Mouse (Mus musculus) E14TG2a.4 (cell line): ENCODE measurements at regions not wholly inside any gene's neighbourhood (a gene's known extent, or its start where the extent isn't known, plus 50 kb on each side); places are given as distances from the start of the nearest gene placed in this dataset.

Experiments
- H3K27me3 ChIP-seq: 2 replicates; pipeline ENCODE4 v1.6.1; 2014; ENCODE audit warnings: low read length, control low read depth; ENCODE audit not compliant: insufficient read depth
- H3K36me3 ChIP-seq: 2 replicates; pipeline ENCODE4 v1.6.1; 2014; ENCODE audit warnings: low read length, control low read depth; ENCODE audit not compliant: insufficient read depth
- H3K4me1 ChIP-seq: replicated peaks from 2 replicates; pipeline ENCODE4 v1.6.1; 2014; ENCODE audit warnings: low read depth, low read length, control low read depth
- H3K4me3 ChIP-seq: replicated peaks from 2 replicates; pipeline ENCODE4 v1.5.1; 2014; ENCODE audit warnings: mild to moderate bottlenecking, low read length
- H3K9me3 ChIP-seq: 2 replicates; pipeline ENCODE4 v1.6.1; 2014; ENCODE audit warnings: low read length, control low read depth
- CTCF ChIP-seq: conservative IDR thresholded peaks from 2 replicates; pipeline ENCODE4 v1.5.1; 2014; ENCODE audit warnings: low read length
- NANOG ChIP-seq: IDR thresholded peaks from 2 replicates; pipeline ENCODE4 v1.6.1; 2014; ENCODE audit warnings: borderline replicate concordance, low read length, mixed read lengths
- POU5F1 ChIP-seq: IDR thresholded peaks from 2 replicates; pipeline ENCODE4 v1.6.1; 2014; ENCODE audit warnings: low read length, borderline replicate concordance

GRCm38 (mm10) chr6:101777864-101778263 is 400.2 kb upstream of the Pdzrn3 start:
- Histone ChIP-seq H3K27me3 (no peaks in the 10 kb centered on the region), H3K4me3 (no peak overlapping the region), H3K9me3 (no peaks in the 10 kb centered on the region), H3K36me3 (no peaks in the 10 kb centered on the region), H3K4me1 (no peaks in the 10 kb centered on the region)
- TF ChIP-seq NANOG (no peak), CTCF (peak; percentile 91)

- TF ChIP-seq CTCF, result no peak
- no peak for TF ChIP-seq POU5F1
- no peak for TF ChIP-seq NANOG
- no peaks in the 10 kb centered on the region for H3K36me3 ChIP-seq
- no peaks in the 10 kb centered on the region for H3K4me1 ChIP-seq
- no peaks in the 10 kb centered on the region for H3K27me3 ChIP-seq
- no peak overlapping the region for H3K4me3 ChIP-seq
- no peaks in the 10 kb centered on the region for H3K9me3 ChIP-seq
Observed at GRCm38 (mm10) chr6:101773151-101773550, 395.5 kb upstream of the Pdzrn3 start.

DNA sequence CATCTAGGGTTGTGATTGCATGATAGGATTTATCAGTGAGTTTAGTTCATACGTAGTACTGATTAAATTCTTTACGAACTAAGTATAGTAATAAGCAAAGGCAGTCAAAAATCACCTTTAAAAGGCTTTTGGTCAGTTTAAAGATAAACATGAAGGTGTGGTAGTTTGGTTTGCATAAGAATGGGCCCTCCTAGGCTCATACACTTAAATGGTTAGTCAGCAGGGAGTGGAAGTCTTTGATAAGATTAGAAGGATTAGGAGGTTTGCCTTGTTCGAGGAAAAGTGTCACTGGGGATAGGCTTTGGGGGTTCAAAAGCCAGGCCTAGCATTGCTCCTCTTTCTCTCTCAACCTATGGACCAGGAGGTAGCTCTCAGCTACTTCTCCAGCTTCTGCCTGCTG is 357.4 kb upstream of the Pdzrn3 start:
- Histone ChIP-seq H3K27me3 (no peaks in the 10 kb centered on the region), H3K9me3 (peaks cover 12% of the 10 kb centered on the region; the same call in 1 of the 2 replicates), H3K4me3 (no peak overlapping the region), H3K4me1 (no peaks in the 10 kb centered on the region), H3K36me3 (no peaks in the 10 kb centered on the region)
- no peak for TF ChIP-seq POU5F1
- no peak for TF ChIP-seq CTCF
- no peak for TF ChIP-seq NANOG

- no peaks in the 10 kb centered on the region for H3K9me3 ChIP-seq
- H3K4me1 ChIP-seq, result no peaks in the 10 kb centered on the region
- no peak overlapping the region for H3K4me3 ChIP-seq
- no peaks in the 10 kb centered on the region for H3K36me3 ChIP-seq
- TF ChIP-seq NANOG (no peak), POU5F1 (no peak), CTCF (no peak)
- H3K27me3 ChIP-seq, result no peaks in the 10 kb centered on the region
Observed at GRCm38 (mm10) chr6:101720513-101720912, 342.8 kb upstream of the Pdzrn3 start.

GRCm38 (mm10) chr6:101689684-101690083 is 312.0 kb upstream of the Pdzrn3 start:
- no peaks in the 10 kb centered on the region for H3K4me1 ChIP-seq
- H3K27me3 ChIP-seq, result no peaks in the 10 kb centered on the region
- TF ChIP-seq POU5F1 (no peak), NANOG (no peak)
- no peak overlapping the region for H3K4me3 ChIP-seq
- H3K9me3 ChIP-seq, result no peaks in the 10 kb centered on the region
- H3K36me3 ChIP-seq, result no peaks in the 10 kb centered on the region

GRCm38 (mm10) chr6:101686578-101686977 is 308.9 kb upstream of the Pdzrn3 start:
- Histone ChIP-seq H3K9me3 (no peaks in the 10 kb centered on the region), H3K27me3 (no peaks in the 10 kb centered on the region), H3K4me3 (no peak overlapping the region), H3K4me1 (no peaks in the 10 kb centered on the region), H3K36me3 (no peaks in the 10 kb centered on the region)
- TF ChIP-seq POU5F1, result no peak
- TF ChIP-seq NANOG, result no peak
- TF ChIP-seq CTCF, result no peak

DNA sequence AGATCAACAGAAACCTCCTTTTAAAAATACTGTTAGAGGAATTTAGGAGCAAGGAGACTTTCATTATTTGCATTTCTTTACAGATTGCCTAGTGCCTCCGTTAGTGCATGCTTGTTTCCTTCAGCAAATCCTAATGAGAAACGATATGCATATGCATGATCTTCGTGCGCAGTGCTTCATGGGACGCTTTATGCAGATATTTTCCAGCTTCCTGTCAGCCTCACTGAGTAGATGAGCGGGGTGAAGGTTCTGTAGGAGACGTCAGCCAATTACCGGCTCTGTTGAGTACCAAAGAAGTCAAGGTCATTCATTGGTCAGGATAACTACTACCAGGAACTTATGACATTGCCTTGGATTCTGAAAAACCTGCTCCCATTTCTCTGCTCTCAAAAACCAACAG is 308.0 kb upstream of the Pdzrn3 start:
- Histone ChIP-seq H3K4me3 (no peak overlapping the region), H3K4me1 (no peaks in the 10 kb centered on the region), H3K9me3 (no peaks in the 10 kb centered on the region), H3K27me3 (no peaks in the 10 kb centered on the region), H3K36me3 (no peaks in the 10 kb centered on the region)
- TF ChIP-seq POU5F1, result no peak
- no peak for TF ChIP-seq NANOG
- no peak for TF ChIP-seq CTCF

- no peak overlapping the region for H3K4me3 ChIP-seq
- H3K36me3 ChIP-seq, result no peaks in the 10 kb centered on the region
- H3K4me1 ChIP-seq, result no peaks in the 10 kb centered on the region
- peaks cover 4% of the 10 kb centered on the region; the same call in 1 of the 2 replicates for H3K9me3 ChIP-seq
- H3K27me3 ChIP-seq, result no peaks in the 10 kb centered on the region
- no peak for TF ChIP-seq NANOG
- TF ChIP-seq CTCF, result peak; percentile 55
Observed at GRCm38 (mm10) chr6:101684390-101684789, 306.7 kb upstream of the Pdzrn3 start.

GRCm38 (mm10) chr6:101674846-101675245 is 297.1 kb upstream of the Pdzrn3 start:
- no peak for TF ChIP-seq CTCF
- TF ChIP-seq NANOG, result no peak
- TF ChIP-seq POU5F1, result no peak
- no peak overlapping the region for H3K4me3 ChIP-seq
- H3K9me3 ChIP-seq, result peaks cover 25% of the 10 kb centered on the region
- H3K36me3 ChIP-seq, result no peaks in the 10 kb centered on the region
- H3K4me1 ChIP-seq, result peaks cover 8% of the 10 kb centered on the region; the same call in 1 of the 2 replicates
- H3K27me3 ChIP-seq, result no peaks in the 10 kb centered on the region

DNA sequence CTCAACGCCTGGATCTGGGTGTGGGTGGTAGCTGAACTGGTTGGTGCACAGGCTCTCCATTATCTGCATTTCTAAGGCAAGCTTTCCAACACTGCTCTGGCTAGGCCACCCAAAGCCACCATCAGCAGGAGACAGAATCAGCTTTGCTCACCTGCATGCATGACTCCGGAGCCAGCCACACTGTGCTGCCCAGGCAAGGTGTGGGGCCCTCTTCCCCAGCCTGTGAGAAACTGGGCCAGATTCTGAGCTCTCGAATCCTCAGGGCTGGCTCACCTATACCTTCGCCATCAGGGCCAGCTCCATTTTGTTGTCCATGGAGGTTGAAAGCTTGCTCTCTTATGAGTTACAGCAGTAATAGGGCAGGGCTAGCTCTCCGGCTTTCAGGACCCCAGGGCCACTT is 293.1 kb upstream of the Pdzrn3 start:
- TF ChIP-seq NANOG, result no peak
- no peak for TF ChIP-seq POU5F1
- no peak for TF ChIP-seq CTCF
- H3K4me3 ChIP-seq, result no peak overlapping the region
- peaks cover 8% of the 10 kb centered on the region; the same call in 1 of the 2 replicates for H3K4me1 ChIP-seq

More for the DNA sequence above, 293.1 kb upstream of the Pdzrn3 start:
- Histone ChIP-seq H3K36me3 (no peaks in the 10 kb centered on the region), H3K9me3 (no peaks in the 10 kb centered on the region), H3K27me3 (no peaks in the 10 kb centered on the region)
